8 mouse cellular contexts compared by ENCODE assay signal in the genomic region with DNA sequence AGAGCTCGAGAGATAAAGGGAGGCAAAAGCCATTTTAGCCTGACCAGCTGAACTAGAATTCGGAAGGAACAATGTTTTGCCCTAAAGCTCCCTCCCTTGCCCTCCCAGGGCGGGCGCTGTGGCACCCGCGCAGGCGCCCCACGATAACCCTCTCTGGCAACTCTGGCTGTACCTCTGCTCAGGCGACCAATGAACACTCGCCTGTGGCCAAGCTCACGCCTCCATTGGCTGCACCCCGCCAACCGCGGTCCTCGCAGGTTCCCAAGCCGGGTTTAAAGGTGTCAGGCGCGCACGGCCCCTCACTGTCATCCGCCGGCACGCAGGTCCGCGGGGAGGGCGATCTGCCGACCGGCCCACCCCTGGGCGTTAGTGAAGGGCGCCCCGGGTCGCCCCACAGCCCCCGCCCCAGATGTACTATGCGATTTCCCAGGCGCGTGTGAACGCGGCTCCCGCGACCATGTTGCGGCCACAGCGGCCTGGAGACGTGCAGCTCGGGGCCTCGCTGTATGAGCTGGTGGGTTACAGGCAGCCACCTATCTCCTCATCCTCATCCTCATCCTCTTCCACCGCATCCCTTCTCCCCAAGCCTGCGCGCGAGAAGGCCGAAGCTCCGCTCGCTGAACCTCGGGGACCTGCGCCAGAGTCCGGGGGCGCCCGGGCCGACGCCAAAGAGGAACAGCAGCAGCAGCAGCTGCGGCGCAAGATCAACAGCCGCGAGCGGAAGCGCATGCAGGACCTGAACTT. TPM values are rescaled to one million over a fixed set of nuclear protein-coding genes. Genes with fewer than 3 reads are reported as not detected.
DNase-seq lines count a peak whose midpoint lies in the region; ATAC-seq and TF ChIP-seq lines count a peak whose summit lies in the region.

TSS of gene Olig1 (plus strand) at position 305 of the 744 bp plus-strand sequence.

- under 1% methylated on average over 64 of the region's 64 CpGs for WGBS in embryonic facial prominence, embryonic 15.5 days
- under 1% methylated on average over 64 of the region's 64 CpGs for WGBS in heart, embryonic 12.5 days
- under 1% methylated on average over 63 of the region's 64 CpGs for WGBS in kidney, postnatal 0 days
- WGBS in neural tube, embryonic 11.5 days = under 1% methylated on average over 63 of the region's 64 CpGs

- H3K4me3 ChIP-seq in megakaryocyte, embryonic 14.5 days (replicated peaks) = peak within 1 kb of the TSS; percentile 51
- H3K4me3 ChIP-seq in embryonic facial prominence, embryonic 15.5 days (replicated peaks) = peak within 1 kb of the TSS; percentile 40
- peak within 1 kb of the TSS; percentile 52 for H3K4me3 ChIP-seq in heart, embryonic 12.5 days
- H3K4me3 ChIP-seq in kidney, postnatal 0 days (replicated peaks; ENCODE audit: low read depth, low read length) = peak within 1 kb of the TSS; percentile 27
- H3K4me3 ChIP-seq in neural tube, embryonic 11.5 days (ENCODE audit: low read depth, low read length) = peak within 1 kb of the TSS; percentile 37

- no peak for ATAC-seq in megakaryocyte, adult 5-6 weeks (ENCODE audit: poor library complexity, severe bottlenecking)
- ATAC-seq in embryonic facial prominence, embryonic 15.5 days (ENCODE audit: insufficient number of reproducible peaks, low FRiP score, low TSS enrichment, low read depth) = 0 out of 2 replicates have a peak, but pooled peaks have one; percentile 75
- peak; percentile 67; the same call in 1 of the 2 replicates for ATAC-seq in heart, embryonic 12.5 days (ENCODE audit: insufficient number of reproducible peaks, low FRiP score)
- ATAC-seq in kidney, postnatal 0 days (replicated peaks; ENCODE audit: low FRiP score, low read depth) = no peak
- peak; percentile 83; the same call in 1 of the 2 replicates for ATAC-seq in neural tube, embryonic 11.5 days (ENCODE audit: insufficient read depth, low FRiP score, low TSS enrichment)

- H3K27ac ChIP-seq in embryonic facial prominence, embryonic 15.5 days (replicated peaks) = no peak within 1 kb of the TSS
- no peak within 1 kb of the TSS for H3K27ac ChIP-seq in heart, embryonic 12.5 days (ENCODE audit: poor library complexity, severe bottlenecking)
- no peak within 1 kb of the TSS for H3K27ac ChIP-seq in kidney, postnatal 0 days
- no peak within 1 kb of the TSS for H3K27ac ChIP-seq in neural tube, embryonic 11.5 days (ENCODE audit: low read depth, low read length)

- no peaks in the 10 kb centered on the region for H3K9me3 ChIP-seq in megakaryocyte, embryonic 14.5 days
- no peaks in the 10 kb centered on the region for H3K9me3 ChIP-seq in embryonic facial prominence, embryonic 15.5 days (replicated peaks)
- H3K9me3 ChIP-seq in heart, embryonic 12.5 days (replicated peaks) = no peaks in the 10 kb centered on the region
- H3K9me3 ChIP-seq in kidney, postnatal 0 days (replicated peaks; ENCODE audit: low read length) = no peaks in the 10 kb centered on the region
- H3K9me3 ChIP-seq in neural tube, embryonic 11.5 days (ENCODE audit: control insufficient read depth, low read length) = no peaks in the 10 kb centered on the region

- H3K4me1 ChIP-seq in megakaryocyte, embryonic 14.5 days = peaks cover 11% of the 10 kb centered on the region; the same call in 1 of the 2 replicates
- H3K4me1 ChIP-seq in embryonic facial prominence, embryonic 15.5 days = peaks cover 29% of the 10 kb centered on the region
- peaks cover 18% of the 10 kb centered on the region for H3K4me1 ChIP-seq in heart, embryonic 12.5 days (replicated peaks)
- H3K4me1 ChIP-seq in kidney, postnatal 0 days (replicated peaks; ENCODE audit: insufficient read depth, low read length) = peaks cover 12% of the 10 kb centered on the region; the same call in 1 of the 2 replicates
- H3K4me1 ChIP-seq in neural tube, embryonic 11.5 days (ENCODE audit: control insufficient read depth, insufficient read depth, low read length) = peaks cover 4% of the 10 kb centered on the region; the same call in 1 of the 2 replicates

- DNase-seq in kidney, postnatal 0 days (ENCODE audit: low spot score) = peak; percentile 34
- DNase-seq in liver = peak; percentile 46
- peak; percentile 73 for DNase-seq in neural tube, embryonic 11.5 days (ENCODE audit: low spot score)
- peak; percentile 15 for DNase-seq in thymus, postnatal 4 days

- peak within 1 kb of the TSS; percentile 73 for H3K4me2 ChIP-seq in embryonic facial prominence, embryonic 15.5 days (replicated peaks)
- peak within 1 kb of the TSS; percentile 92 for H3K4me2 ChIP-seq in heart, embryonic 12.5 days
- H3K4me2 ChIP-seq in kidney, postnatal 0 days (ENCODE audit: low read length) = peak within 1 kb of the TSS; percentile 59
- H3K4me2 ChIP-seq in neural tube, embryonic 11.5 days (ENCODE audit: low read depth) = peak within 1 kb of the TSS; percentile 65

- no peak within 1 kb of the TSS for H3K9ac ChIP-seq in embryonic facial prominence, embryonic 15.5 days
- H3K9ac ChIP-seq in heart, embryonic 12.5 days = peak within 1 kb of the TSS; percentile 10; the same call in 1 of the 2 replicates
- no peak within 1 kb of the TSS for H3K9ac ChIP-seq in kidney, postnatal 0 days (ENCODE audit: low read depth, low read length)
- no peak within 1 kb of the TSS for H3K9ac ChIP-seq in neural tube, embryonic 11.5 days (ENCODE audit: low read length)

- peaks cover 89% of the 10 kb centered on the region for H3K27me3 ChIP-seq in megakaryocyte, embryonic 14.5 days (replicated peaks)
- H3K27me3 ChIP-seq in embryonic facial prominence, embryonic 15.5 days = peaks cover 95% of the 10 kb centered on the region
- peaks cover 98% of the 10 kb centered on the region for H3K27me3 ChIP-seq in heart, embryonic 12.5 days (replicated peaks)
- peaks cover 86% of the 10 kb centered on the region for H3K27me3 ChIP-seq in kidney, postnatal 0 days (ENCODE audit: insufficient read depth, low read length)
- peaks cover 91% of the 10 kb centered on the region for H3K27me3 ChIP-seq in neural tube, embryonic 11.5 days (ENCODE audit: control insufficient read depth, insufficient read depth, low read length)

- no peak for TF ChIP-seq CTCF in kidney, postnatal 0 days (IDR thresholded peaks at IDR 0.05; ENCODE audit: low read depth)

- H3K36me3 ChIP-seq in megakaryocyte, embryonic 14.5 days (replicated peaks; ENCODE audit: low read length) = no peaks in the 10 kb centered on the region
- H3K36me3 ChIP-seq in embryonic facial prominence, embryonic 15.5 days = no peaks in the 10 kb centered on the region
- no peaks in the 10 kb centered on the region for H3K36me3 ChIP-seq in heart, embryonic 12.5 days
- no peaks in the 10 kb centered on the region for H3K36me3 ChIP-seq in kidney, postnatal 0 days (ENCODE audit: insufficient read depth, low read length)
- no peaks in the 10 kb centered on the region for H3K36me3 ChIP-seq in neural tube, embryonic 11.5 days (ENCODE audit: control insufficient read depth, insufficient read depth, low read length)

RNA-seq across cellular contexts. Expression of gene Olig1, which starts in this region (rescaled TPM):
- polyA plus RNA-seq in megakaryocyte, embryonic 14.5 days (2012; ENCODE audit: insufficient read depth, low replicate concordance) = not detected in 2 replicates
- not detected in 2 replicates for total RNA-seq in megakaryocyte, adult 5-6 weeks (2015)
- not detected in 2 replicates for total RNA-seq in megakaryocyte, adult 5-6 weeks (2017)
- polyA plus RNA-seq in embryonic facial prominence, embryonic 15.5 days (2015; fragmentation: Nextera tagmentation; extraction: Ambion mirVana) = 3.8 and 6.4 TPM in 2 replicates
- polyA plus RNA-seq in heart, embryonic 12.5 days (2016; fragmentation: Nextera tagmentation; extraction: Ambion mirVana) = not detected in 2 replicates
- 0.14 and 0.15 TPM in 2 replicates for polyA plus RNA-seq in kidney, postnatal 0 days (2015; fragmentation: Nextera tagmentation; extraction: Ambion mirVana)
- 0.31 and 0.45 TPM in 2 replicates for polyA plus RNA-seq in neural tube, embryonic 11.5 days (2014; fragmentation: Nextera tagmentation; extraction: Ambion mirVana)

Comparison
In these comparisons a context has a peak if more than half of its experiments do, and no peak if none do; other contexts are left out.
1. Peak in ATAC-seq, H3K4me3 ChIP-seq, H3K9ac ChIP-seq and H3K4me2 ChIP-seq in heart, embryonic 12.5 days; RNA of the gene not detected or under 1 TPM.
2. Peak in DNase-seq, H3K4me3 ChIP-seq and H3K4me2 ChIP-seq in kidney, postnatal 0 days; RNA of the gene not detected or under 1 TPM.
3. Peak in DNase-seq, ATAC-seq, H3K4me3 ChIP-seq and H3K4me2 ChIP-seq in neural tube, embryonic 11.5 days; RNA of the gene not detected or under 1 TPM.
4. DNase-seq: peak in every context shown above with its lines; median percentile 73 in neural tube, embryonic 11.5 days; 46 in liver; 34 in kidney, postnatal 0 days; 15 in thymus, postnatal 4 days.